14 mouse cellular contexts compared by ENCODE assay signal in genomic region chr10:4391076-4391475, GRCm38 (mm10). TPM values are rescaled to one million over a fixed set of nuclear protein-coding genes. Genes with fewer than 3 reads are reported as not detected.
A peak's percentile ranks its signal among the peaks of the same experiment; 100 is the strongest.
DNase-seq lines count a peak whose midpoint lies in the region; ATAC-seq and TF ChIP-seq lines count a peak whose summit lies in the region.
"Had no signal": no experiment of that assay in that cellular context is flagged by ENCODE, and none has a peak within 500 bp of the region (broad histone marks: within the 10 kb centered on the region; RNA-seq: fewer than 3 reads in every experiment).

No protein-coding gene starts in this region.

- no peak for TF ChIP-seq CTCF in E14TG2a.4 (conservative IDR thresholded peaks at IDR 0.05; ENCODE audit: low read length)

- H3K9me3 ChIP-seq in kidney, embryonic 15.5 days (replicated peaks) = no peaks in the 10 kb centered on the region
- H3K9me3 ChIP-seq in kidney, embryonic 16.5 days (ENCODE audit: low read length) = no peaks in the 10 kb centered on the region; the same call in 1 of the 2 replicates
- H3K9me3 ChIP-seq in E14TG2a.4 (ENCODE audit: low read length) = no peaks in the 10 kb centered on the region
- no peaks in the 10 kb centered on the region for H3K9me3 ChIP-seq in midbrain, embryonic 14.5 days (ENCODE audit: control insufficient read depth, low read length)
- H3K9me3 ChIP-seq: embryonic facial prominence, embryonic 15.5 days; G1E had no signal

- 0 out of 2 replicates have a peak overlapping the region, but pooled peaks have one; percentile 3 for H3K4me3 ChIP-seq in kidney, embryonic 15.5 days (replicated peaks)
- no peak overlapping the region for H3K4me3 ChIP-seq in kidney, embryonic 16.5 days (ENCODE audit: low read length)
- H3K4me3 ChIP-seq in E14TG2a.4 (replicated peaks; ENCODE audit: low read length) = peak overlapping the region; percentile 8; the same call in 1 of the 2 replicates
- H3K4me3 ChIP-seq in midbrain, embryonic 14.5 days (replicated peaks; ENCODE audit: low read depth, low read length) = no peak overlapping the region
- H3K4me3 ChIP-seq: embryonic facial prominence, embryonic 15.5 days; layer of hippocampus, adult 2 months had no signal

- peaks cover 24% of the 10 kb centered on the region for H3K36me3 ChIP-seq in kidney, embryonic 15.5 days
- peaks cover 26% of the 10 kb centered on the region for H3K36me3 ChIP-seq in kidney, embryonic 16.5 days (ENCODE audit: insufficient read depth, low read length)
- H3K36me3 ChIP-seq in E14TG2a.4 (ENCODE audit: insufficient read depth, low read length) = peaks cover 78% of the 10 kb centered on the region
- H3K36me3 ChIP-seq in midbrain, embryonic 14.5 days (ENCODE audit: control insufficient read depth, insufficient read depth, low read length) = 0 out of 2 replicates have a peak, but pooled peaks cover 7% of the 10 kb centered on the region

- H3K4me2 ChIP-seq in kidney, embryonic 15.5 days = peak overlapping the region; percentile 71
- no peak overlapping the region; the same call in 1 of the 2 replicates for H3K4me2 ChIP-seq in kidney, embryonic 16.5 days (replicated peaks; ENCODE audit: low read depth, low read length)
- peak overlapping the region; percentile 1; the same call in 1 of the 2 replicates for H3K4me2 ChIP-seq in midbrain, embryonic 14.5 days (ENCODE audit: low read length)

- H3K4me1 ChIP-seq in kidney, embryonic 15.5 days = peaks cover 37% of the 10 kb centered on the region
- peaks cover 33% of the 10 kb centered on the region for H3K4me1 ChIP-seq in kidney, embryonic 16.5 days (ENCODE audit: insufficient read depth, low read length)
- peaks cover 75% of the 10 kb centered on the region for H3K4me1 ChIP-seq in E14TG2a.4 (replicated peaks; ENCODE audit: low read depth, low read length)
- H3K4me1 ChIP-seq in midbrain, embryonic 14.5 days (ENCODE audit: control insufficient read depth, insufficient read depth, low read length) = peaks cover 38% of the 10 kb centered on the region

- H3K9ac ChIP-seq in kidney, embryonic 15.5 days = 0 out of 2 replicates have a peak overlapping the region, but pooled peaks have one; percentile 26
- no peak overlapping the region for H3K9ac ChIP-seq in kidney, embryonic 16.5 days (replicated peaks; ENCODE audit: low read length)
- H3K9ac ChIP-seq in midbrain, embryonic 14.5 days (replicated peaks; ENCODE audit: low read length) = no peak overlapping the region
- H3K9ac ChIP-seq: embryonic facial prominence, embryonic 15.5 days had no signal

- 0 out of 2 replicates have a peak overlapping the region, but pooled peaks have one; percentile 10 for H3K27ac ChIP-seq in kidney, embryonic 15.5 days
- H3K27ac ChIP-seq in kidney, embryonic 16.5 days (ENCODE audit: low read length) = no peak overlapping the region
- H3K27ac ChIP-seq in midbrain, embryonic 14.5 days (replicated peaks; ENCODE audit: low read depth, low read length) = no peak overlapping the region
- H3K27ac ChIP-seq: embryonic facial prominence, embryonic 15.5 days had no signal

- no peaks in the 10 kb centered on the region for H3K27me3 ChIP-seq in kidney, embryonic 15.5 days
- H3K27me3 ChIP-seq in kidney, embryonic 16.5 days (ENCODE audit: insufficient read depth, low read length) = no peaks in the 10 kb centered on the region
- H3K27me3 ChIP-seq in E14TG2a.4 (ENCODE audit: insufficient read depth, low read length) = no peaks in the 10 kb centered on the region
- no peaks in the 10 kb centered on the region for H3K27me3 ChIP-seq in midbrain, embryonic 14.5 days (ENCODE audit: control insufficient read depth, insufficient read depth, low read length)
- H3K27me3 ChIP-seq: embryonic facial prominence, embryonic 15.5 days had no signal

- peak; percentile 80 for DNase-seq in heart, adult 11 months
- DNase-seq in heart, postnatal 25 days (ENCODE audit: low spot score) = no peak
- no peak for DNase-seq in midbrain, embryonic 14.5 days
- no peak for DNase-seq in adrenal gland, postnatal 14 days
- DNase-seq: adrenal gland, adult 8-10 months; gastrocnemius, postnatal 10 days had no signal

- ATAC-seq in kidney, embryonic 15.5 days (replicated peaks; ENCODE audit: low FRiP score) = no peak
- no peak for ATAC-seq in kidney, embryonic 16.5 days (ENCODE audit: low FRiP score, low TSS enrichment)
- ATAC-seq in midbrain, embryonic 14.5 days (ENCODE audit: low FRiP score, low TSS enrichment) = no peak
- ATAC-seq: forebrain, embryonic 14.5 days; lung, postnatal 0 days had no signal

- intact Hi-C loops in heart, postnatal 25 days (cut with DNase I) = loop anchor here (2.0 kb wide), 1 partner anchor 38 kb away; no protein-coding TSS in a partner anchor

- WGBS in kidney, embryonic 15.5 days = 52% methylated on average over 5 of the region's 5 CpGs
- WGBS in kidney, embryonic 16.5 days = 52% methylated on average over 5 of the region's 5 CpGs
- WGBS in midbrain, embryonic 14.5 days = 77% methylated on average over 5 of the region's 5 CpGs

RNA-seq across cellular contexts. Expression of gene Zbtb2, which starts 3.2 kb away (rescaled TPM):
- total RNA-seq in heart, postnatal 25 days (2021) = 1 to 10 TPM; 6.0 to 6.3 TPM
- polyA plus RNA-seq in kidney, embryonic 15.5 days (2015; fragmentation: Nextera tagmentation; extraction: Ambion mirVana) = 17.8 and 17.9 TPM in 2 replicates
- polyA plus RNA-seq in kidney, embryonic 16.5 days (2015; fragmentation: Nextera tagmentation; extraction: Ambion mirVana) = 17.9 and 19.0 TPM in 2 replicates
- polyA plus RNA-seq in midbrain, embryonic 14.5 days (2014; fragmentation: Nextera tagmentation; extraction: Ambion mirVana) = 12.7 and 17.5 TPM in 2 replicates
- total RNA-seq in adrenal gland, postnatal 14 days (2021) = 11.7 and 12.3 TPM in 2 replicates

RNA-seq across cellular contexts. Expression of gene Rmnd1, which starts 41.1 kb away (rescaled TPM):
- total RNA-seq in heart, postnatal 25 days (2021) = 10 to 100 TPM; 52.3 to 58.5 TPM
- polyA plus RNA-seq in kidney, embryonic 15.5 days (2015; fragmentation: Nextera tagmentation; extraction: Ambion mirVana) = 56.9 and 59.8 TPM in 2 replicates
- 65.2 and 71.0 TPM in 2 replicates for polyA plus RNA-seq in kidney, embryonic 16.5 days (2015; fragmentation: Nextera tagmentation; extraction: Ambion mirVana)
- 44.5 and 45.7 TPM in 2 replicates for polyA plus RNA-seq in midbrain, embryonic 14.5 days (2014; fragmentation: Nextera tagmentation; extraction: Ambion mirVana)
- 51.2 and 57.0 TPM in 2 replicates for total RNA-seq in adrenal gland, postnatal 14 days (2021)

RNA-seq across cellular contexts. Expression of gene Armt1, which starts 41.2 kb away (rescaled TPM):
- 1 to 10 TPM; 7.1 to 8.5 TPM for total RNA-seq in heart, postnatal 25 days (2021)
- 23.3 and 26.1 TPM in 2 replicates for polyA plus RNA-seq in kidney, embryonic 15.5 days (2015; fragmentation: Nextera tagmentation; extraction: Ambion mirVana)
- 23.8 and 29.0 TPM in 2 replicates for polyA plus RNA-seq in kidney, embryonic 16.5 days (2015; fragmentation: Nextera tagmentation; extraction: Ambion mirVana)
- 9.2 and 14.7 TPM in 2 replicates for polyA plus RNA-seq in midbrain, embryonic 14.5 days (2014; fragmentation: Nextera tagmentation; extraction: Ambion mirVana)
- total RNA-seq in adrenal gland, postnatal 14 days (2021) = 15.7 and 20.1 TPM in 2 replicates

Comparison
In these comparisons a context has a peak if more than half of its experiments do, and no peak if none do; other contexts are left out.
1. H3K4me3 ChIP-seq: peak in kidney, embryonic 15.5 days (single experiment) and E14TG2a.4 (single experiment); none in kidney, embryonic 16.5 days (single experiment) and midbrain, embryonic 14.5 days (single experiment).